Mouse (Mus musculus): ENCODE results near the gene Smoc1.

DNA sequence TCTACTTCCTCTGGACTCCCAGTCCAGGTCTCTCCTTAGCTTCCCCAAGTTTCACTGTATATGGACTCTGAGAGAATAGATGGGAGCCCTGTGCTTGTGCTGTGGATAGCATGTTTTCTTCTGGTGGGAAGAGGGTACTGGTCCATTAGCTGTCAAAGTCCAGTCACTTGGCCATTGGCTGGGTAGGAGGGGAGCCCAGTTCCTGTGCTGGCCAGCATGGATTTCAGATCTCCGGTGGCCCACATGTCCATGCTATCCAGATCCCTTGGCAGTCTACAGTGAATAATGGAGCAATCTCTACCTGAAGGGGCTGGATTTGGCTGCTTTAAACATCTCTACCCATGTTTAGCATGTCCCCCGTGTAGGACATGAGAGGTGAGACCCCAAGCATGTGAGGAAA lies 158.4 kb downstream of the Smoc1 start:
- TF ChIP-seq CTCF (IDR thresholded peaks at IDR 0.05; ENCODE audit: low read depth) (no peak), EP300 (IDR thresholded peaks at IDR 0.05; ENCODE audit: low read depth) (no peak)

All from liver, postnatal 0 days (tissue).